Mouse (Mus musculus) CH12.LX (cell line): ENCODE measurements around the gene Ptprcap.

Source experiments
- CTCF ChIP-seq, 2 experiments: IDR thresholded peaks in 1 of 2; conservative IDR thresholded peaks in 1 of 2; 2 replicates each; pipeline ENCODE4 v1.5.1; 2011 to 2012; ENCODE audit warnings: low read depth in 2 of 2, low read length in 2 of 2, improper control_type of control experiment in 1 of 2, inconsistent platforms in 1 of 2, mild to moderate bottlenecking in 1 of 2, moderate library complexity in 1 of 2
- POLR2A ChIP-seq: IDR thresholded peaks from 2 replicates; pipeline ENCODE4 v1.6.1; 2011; ENCODE audit warnings: low read depth, mild to moderate bottlenecking, improper control_type of control experiment, low read length

- TF ChIP-seq CTCF (conservative IDR thresholded peaks at IDR 0.05 in 1 of 2, IDR thresholded peaks at IDR 0.05 in 1 of 2; ENCODE audit: low read depth in 2 of 2, low read length in 2 of 2), result no peak
- no peak for TF ChIP-seq POLR2A
Observed at GRCm38 (mm10) chr19:4175368-4175947, 22.1 kb downstream of the Ptprcap start, which contains the start of gene Carns1.
